Mouse (Mus musculus): Measurements from ENCODE around the gene Nfkbiz. TPM values are rescaled to one million over a fixed set of nuclear protein-coding genes. Genes with fewer than 3 reads are reported as not detected.

Nfkbiz gene
- total RNA-seq, 2 experiments from 2014 or later: 1.1 TPM

- no peak for DNase-seq
- Histone ChIP-seq H3K27ac (no peak overlapping the region), H3K4me3 (no peak overlapping the region)
- TF ChIP-seq CTCF (IDR thresholded peaks at IDR 0.05): no peak
- intact Hi-C loops (cut with DNase I): no loop called here
These were observed 54.8 kb downstream of the Nfkbiz start for GRCm38 (mm10) chr16:55783923-55784322.

- Histone ChIP-seq H3K27ac (no peak overlapping the region), H3K4me3 (no peak overlapping the region)
- no peak for DNase-seq
- TF ChIP-seq CTCF (IDR thresholded peaks at IDR 0.05): no peak
- intact Hi-C loops (cut with DNase I): no loop called here
These were observed 55.8 kb downstream of the Nfkbiz start for GRCm38 (mm10) chr16:55782911-55783310.

- DNase-seq: no peak
- Histone ChIP-seq H3K4me3 (no peak overlapping the region), H3K27ac (no peak overlapping the region)
- intact Hi-C loops (cut with DNase I): no loop called here
- TF ChIP-seq CTCF (IDR thresholded peaks at IDR 0.05): no peak
These were observed 56.9 kb downstream of the Nfkbiz start for GRCm38 (mm10) chr16:55781809-55782208.

GRCm38 (mm10) chr16:55780958-55781558, 57.6 kb downstream of the Nfkbiz start:
- Histone ChIP-seq H3K4me3 (no peak overlapping the region), H3K27ac (no peak overlapping the region)
- no peak for DNase-seq
- intact Hi-C loops (cut with DNase I): no loop called here
- TF ChIP-seq CTCF (IDR thresholded peaks at IDR 0.05): no peak

GRCm38 (mm10) chr16:55776329-55776728, 62.4 kb downstream of the Nfkbiz start:
- no peak for TF ChIP-seq CTCF (IDR thresholded peaks at IDR 0.05)
- intact Hi-C loops (cut with DNase I): no loop called here

GRCm38 (mm10) chr16:55770247-55770646, 68.5 kb downstream of the Nfkbiz start:
- intact Hi-C loops (cut with DNase I): no loop called here
- DNase-seq: no peak
- no peak for TF ChIP-seq CTCF (IDR thresholded peaks at IDR 0.05)

More at GRCm38 (mm10) chr16:55776329-55776728, 62.4 kb downstream of the Nfkbiz start:
- H3K4me3 ChIP-seq: no peak overlapping the region
- H3K27ac ChIP-seq: no peak overlapping the region
- DNase-seq: no peak

More at GRCm38 (mm10) chr16:55770247-55770646, 68.5 kb downstream of the Nfkbiz start:
- Histone ChIP-seq H3K4me3 (no peak overlapping the region), H3K27ac (no peak overlapping the region)

Other genes with a start within 250 kb of the Nfkbiz start
- under 1 TPM; 0.39 to 0.56 TPM for gene Nxpe3, start 56.4 kb upstream of the Nfkbiz start, total RNA-seq (2021)
- 1 to 10 TPM; 5.8 to 6.3 TPM for gene Cep97, start 96.0 kb upstream of the Nfkbiz start, total RNA-seq (2021)
- gene Rpl24, start 127.4 kb upstream of the Nfkbiz start, total RNA-seq (2021): 100 to 1,000 TPM; 585 to 675 TPM
- gene Zbtb11, start 135.0 kb upstream of the Nfkbiz start, total RNA-seq (2021): 10 to 100 TPM; 12.4 to 13.0 TPM
- gene Pcnp, start 190.8 kb upstream of the Nfkbiz start, total RNA-seq (2021): 10 to 100 TPM; 55.9 to 62.6 TPM
- 10 to 100 TPM in 1 of 2 experiments, 1 to 10 TPM in 1; 8.4 to 10.2 TPM for gene Trmt10c, start 198.9 kb upstream of the Nfkbiz start, total RNA-seq (2021)
- 10 to 100 TPM; 10.9 to 14.6 TPM for gene Senp7, start 209.4 kb upstream of the Nfkbiz start, total RNA-seq (2021)